Mouse (Mus musculus) stomach, embryonic 16.5 days (tissue): ENCODE measurements around the gene Gpr33. TPM values are rescaled to one million over a fixed set of nuclear protein-coding genes. Genes with fewer than 3 reads are reported as not detected.

Experiments used
- ATAC-seq: fragments of 200-750 bp; cut with Nextera tagmentation; 2 replicates; pipeline ENCODE4 v1.8.0; 2017; ENCODE audit warnings: moderate number of reproducible peaks, moderate TSS enrichment; ENCODE audit not compliant: insufficient read depth, low FRiP score
- H3K27ac ChIP-seq: fragments of 300-500 bp; sonication (generic); 2 replicates; pipeline ENCODE4 v1.5.1; 2014; ENCODE audit warnings: low read length
- H3K27me3 ChIP-seq: fragments of 300-500 bp; sonication (generic); 2 replicates; pipeline ENCODE4 v1.6.1; 2014; ENCODE audit warnings: low read length, control low read depth, mixed read lengths; ENCODE audit not compliant: control insufficient read depth, insufficient read depth
- H3K36me3 ChIP-seq: fragments of 300-500 bp; sonication (generic); 2 replicates; pipeline ENCODE4 v1.6.1; 2014; ENCODE audit warnings: low read length; ENCODE audit not compliant: control insufficient read depth, insufficient read depth
- H3K4me1 ChIP-seq: fragments of 300-500 bp; sonication (generic); 2 replicates; pipeline ENCODE4 v1.6.1; 2014; ENCODE audit warnings: low read length, control low read depth, mixed read lengths; ENCODE audit not compliant: control insufficient read depth, insufficient read depth
- H3K4me2 ChIP-seq: fragments of 300-500 bp; sonication (generic); 2 replicates; pipeline ENCODE4 v1.6.1; 2014; ENCODE audit warnings: low read depth, low read length, mixed read lengths
- H3K4me3 ChIP-seq: fragments of 300-500 bp; sonication (generic); replicated peaks from 2 replicates; pipeline ENCODE4 v1.5.1; 2014; ENCODE audit warnings: mild to moderate bottlenecking, low read length
- H3K9ac ChIP-seq: fragments of 300-500 bp; sonication (generic); 2 replicates; pipeline ENCODE4 v1.6.1; 2014; ENCODE audit warnings: low read length
- H3K9me3 ChIP-seq: fragments of 300-500 bp; sonication (generic); replicated peaks from 2 replicates; pipeline ENCODE4 v1.6.1; 2016; ENCODE audit warnings: low read length, control low read depth; ENCODE audit not compliant: control insufficient read depth
- WGBS: fragments of 180-500 bp; shearing (Covaris S2); extraction: QIAGEN DNeasy Blood & Tissue Kit; methylation state at CpG from one replicate; pipeline ENCODE4 v1.1.7; 2014; 5-methylcytosine and 5-hydroxymethylcytosine counted together
- polyA plus RNA-seq: library from polyadenylated mRNA; unstranded; fragments of >200 nt; fragmentation: Nextera tagmentation; extraction: Ambion mirVana; gene quantifications from 2 replicates; pipeline ENCODE4 v1.2.1, GENCODE M21; 2015

Gene Gpr33
- polyA plus RNA-seq, 1 experiment from 2014 or later, result not detected

DNA sequence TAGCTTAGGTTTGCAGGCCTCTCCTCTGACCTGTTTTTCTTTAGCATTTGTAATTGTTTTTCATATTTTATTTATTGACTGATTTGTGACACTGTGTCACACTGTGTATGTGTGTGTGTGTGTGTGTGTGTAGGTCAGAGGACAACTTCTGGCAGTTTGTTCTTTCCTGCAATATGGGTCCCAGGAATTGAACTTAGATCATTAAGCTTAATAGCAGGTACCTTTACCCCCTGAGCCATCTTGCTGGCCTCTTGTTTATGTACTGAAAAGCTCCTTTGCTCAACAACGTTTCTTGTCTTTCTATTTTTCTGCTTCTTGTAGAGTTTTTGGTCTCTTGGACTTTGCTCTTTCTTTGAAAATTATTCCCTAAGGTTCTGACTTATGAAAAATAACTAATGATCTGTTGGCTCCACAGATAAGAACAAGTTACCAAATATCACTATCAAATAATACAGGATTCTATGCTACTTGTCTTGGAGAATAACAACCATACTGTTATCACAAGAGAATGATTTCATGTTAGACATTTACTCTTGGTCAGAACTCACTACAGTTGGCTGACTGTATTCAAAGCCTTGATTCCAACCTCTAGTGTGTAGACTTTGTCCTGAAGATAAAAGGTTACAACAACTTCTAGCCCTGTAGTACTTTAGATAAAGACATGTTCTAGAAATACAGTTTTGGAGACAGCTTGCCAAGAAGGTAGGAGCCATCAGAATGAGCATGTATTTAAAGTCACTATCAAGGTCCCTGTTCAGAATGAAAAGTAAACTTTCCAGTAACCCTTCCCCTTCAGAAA, 31.9 kb downstream of the Gpr33 start:
- H3K4me3 ChIP-seq, result no peak overlapping the region
- no peak overlapping the region for H3K4me2 ChIP-seq
- no peaks in the 10 kb centered on the region for H3K27me3 ChIP-seq
- H3K9ac ChIP-seq, result no peak overlapping the region
- no peaks in the 10 kb centered on the region; the same call in 1 of the 2 replicates for H3K36me3 ChIP-seq
- ATAC-seq, result no peak
- 83% methylated on average over 1 of the region's 1 CpGs for WGBS
- H3K4me1 ChIP-seq, result no peaks in the 10 kb centered on the region
- H3K9me3 ChIP-seq, result no peaks in the 10 kb centered on the region
- no peak overlapping the region for H3K27ac ChIP-seq

- H3K27ac ChIP-seq, result no peak overlapping the region
- H3K4me2 ChIP-seq, result no peak overlapping the region
- no peaks in the 10 kb centered on the region for H3K36me3 ChIP-seq
- no peaks in the 10 kb centered on the region for H3K9me3 ChIP-seq
- WGBS, result 75% methylated on average over 2 of the region's 2 CpGs
- no peaks in the 10 kb centered on the region for H3K27me3 ChIP-seq
- no peak overlapping the region for H3K4me3 ChIP-seq
- ATAC-seq, result no peak
- no peaks in the 10 kb centered on the region for H3K4me1 ChIP-seq
- H3K9ac ChIP-seq, result no peak overlapping the region
Measured at GRCm38 (mm10) chr12:51990629-51991028, 37.2 kb downstream of the Gpr33 start.

DNA sequence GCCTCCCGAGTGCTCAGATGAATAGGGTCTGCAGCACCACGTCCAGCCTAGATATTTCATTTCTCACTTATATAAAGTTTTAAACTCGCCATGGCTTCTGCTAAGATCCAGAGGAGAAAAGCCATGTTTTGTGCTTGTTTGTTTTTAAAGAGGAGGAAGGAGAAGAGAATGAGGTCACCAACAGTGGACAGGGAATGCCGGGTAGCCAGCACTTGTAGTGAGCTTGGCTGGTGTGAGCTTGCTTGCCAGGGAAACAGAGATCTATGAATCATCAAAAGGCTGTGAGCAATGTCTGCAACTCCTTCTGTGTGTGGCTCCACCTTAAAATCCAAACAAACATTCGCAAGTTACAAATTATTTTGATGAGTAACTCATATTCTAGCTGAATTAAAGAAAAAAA, 39.3 kb downstream of the Gpr33 start:
- H3K27me3 ChIP-seq, result no peaks in the 10 kb centered on the region
- WGBS, result 84% methylated on average over 5 of the region's 5 CpGs
- H3K36me3 ChIP-seq, result no peaks in the 10 kb centered on the region
- H3K4me2 ChIP-seq, result no peak overlapping the region
- H3K4me1 ChIP-seq, result no peaks in the 10 kb centered on the region
- no peak overlapping the region for H3K27ac ChIP-seq
- no peak for ATAC-seq
- no peak overlapping the region for H3K4me3 ChIP-seq
- H3K9me3 ChIP-seq, result no peaks in the 10 kb centered on the region
- no peak overlapping the region for H3K9ac ChIP-seq

DNA sequence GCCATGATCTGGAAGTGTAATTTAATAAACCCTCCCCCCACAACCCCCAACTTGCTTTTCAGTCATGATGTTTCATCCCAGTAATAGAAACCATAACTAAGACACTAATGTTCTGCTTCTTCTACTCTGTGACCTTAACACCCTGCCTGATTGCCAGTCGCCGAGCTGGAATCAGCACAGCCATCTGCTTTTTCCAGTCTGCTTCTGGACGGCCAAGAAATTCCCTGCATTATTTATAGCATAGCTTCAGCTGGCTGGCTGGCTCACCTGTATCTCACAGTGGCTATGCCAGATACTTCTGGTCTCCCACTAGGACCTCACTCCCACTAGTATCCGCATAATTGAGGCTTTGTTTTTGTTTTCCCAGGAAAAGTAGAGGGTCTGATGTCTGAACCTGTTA, 42.0 kb downstream of the Gpr33 start:
- Histone ChIP-seq H3K4me1 (no peaks in the 10 kb centered on the region), H3K36me3 (no peaks in the 10 kb centered on the region), H3K9ac (no peak overlapping the region), H3K27ac (no peak overlapping the region), H3K4me3 (no peak overlapping the region), H3K9me3 (no peaks in the 10 kb centered on the region), H3K4me2 (no peak overlapping the region), H3K27me3 (no peaks in the 10 kb centered on the region)
- no peak for ATAC-seq
- 66% methylated on average over 4 of the region's 4 CpGs for WGBS

- no peak overlapping the region for H3K4me2 ChIP-seq
- no peak overlapping the region for H3K4me3 ChIP-seq
- no peaks in the 10 kb centered on the region for H3K27me3 ChIP-seq
- no peaks in the 10 kb centered on the region for H3K9me3 ChIP-seq
- no peaks in the 10 kb centered on the region for H3K4me1 ChIP-seq
- H3K9ac ChIP-seq, result no peak overlapping the region
- H3K27ac ChIP-seq, result no peak overlapping the region
- 82% methylated on average over 3 of the region's 3 CpGs for WGBS
- ATAC-seq, result no peak
- no peaks in the 10 kb centered on the region for H3K36me3 ChIP-seq
Measured at GRCm38 (mm10) chr12:51985163-51985748, 42.6 kb downstream of the Gpr33 start.

GRCm38 (mm10) chr12:51983625-51984024, 44.2 kb downstream of the Gpr33 start:
- Histone ChIP-seq H3K36me3 (no peaks in the 10 kb centered on the region), H3K27me3 (no peaks in the 10 kb centered on the region), H3K9ac (no peak overlapping the region), H3K27ac (no peak overlapping the region), H3K4me3 (no peak overlapping the region), H3K4me2 (no peak overlapping the region), H3K4me1 (no peaks in the 10 kb centered on the region), H3K9me3 (no peaks in the 10 kb centered on the region)
- WGBS, result 88% methylated on average over 1 of the region's 1 CpGs
- ATAC-seq, result no peak

DNA sequence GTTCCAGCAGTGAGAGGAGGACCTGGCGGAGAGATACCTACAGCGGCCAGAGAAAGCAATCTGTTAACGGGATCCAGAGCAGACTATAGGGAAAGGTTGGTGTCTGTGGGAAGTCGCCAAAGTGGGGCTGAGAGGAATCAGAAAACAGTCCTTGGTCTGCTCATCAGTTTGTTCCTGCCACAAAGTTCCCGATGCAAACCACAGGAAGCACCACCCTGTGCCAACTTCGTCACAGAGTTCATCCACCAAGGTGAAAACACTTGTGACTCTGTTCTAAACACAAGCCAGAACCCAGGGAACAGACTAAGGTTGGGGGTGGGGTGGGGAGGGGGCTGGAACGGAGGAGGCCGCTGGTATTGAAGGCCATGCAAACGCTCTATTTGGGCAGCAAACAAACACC, 51.3 kb downstream of the Gpr33 start:
- Histone ChIP-seq H3K4me3 (no peak overlapping the region), H3K9me3 (no peaks in the 10 kb centered on the region), H3K36me3 (no peaks in the 10 kb centered on the region), H3K4me2 (no peak overlapping the region), H3K27ac (no peak overlapping the region), H3K4me1 (no peaks in the 10 kb centered on the region), H3K27me3 (no peaks in the 10 kb centered on the region), H3K9ac (no peak overlapping the region)
- WGBS, result 55% methylated on average over 9 of the region's 9 CpGs
- ATAC-seq, result no peak

DNA sequence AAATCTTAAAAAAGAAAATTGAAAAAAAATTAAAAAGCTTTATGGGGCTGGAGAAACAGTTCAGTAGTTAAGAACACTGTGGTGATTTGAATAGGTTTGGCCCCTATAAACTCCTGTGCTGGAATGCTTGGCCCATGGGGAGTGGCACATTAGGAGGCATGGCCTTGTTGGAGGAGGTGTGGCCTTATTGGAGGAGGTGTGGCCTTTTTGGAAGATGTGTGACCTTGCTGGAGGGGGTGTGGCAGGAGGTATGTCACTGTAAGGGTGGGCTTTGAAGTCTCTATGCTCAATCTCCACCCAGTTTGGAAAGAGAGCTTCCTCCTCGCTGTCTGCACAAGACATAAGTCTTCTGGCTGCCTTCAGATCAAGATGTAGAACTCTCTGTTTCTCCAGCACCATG, 53.5 kb downstream of the Gpr33 start:
- Histone ChIP-seq H3K36me3 (no peaks in the 10 kb centered on the region), H3K9ac (no peak overlapping the region), H3K9me3 (no peaks in the 10 kb centered on the region), H3K4me3 (no peak overlapping the region), H3K4me1 (peaks cover 7% of the 10 kb centered on the region), H3K4me2 (no peak overlapping the region), H3K27me3 (no peaks in the 10 kb centered on the region), H3K27ac (no peak overlapping the region)
- 83% methylated on average over 1 of the region's 1 CpGs for WGBS
- no peak for ATAC-seq
